Mouse (Mus musculus): ENCODE data around the gene Fam241b. TPM values are rescaled to one million over a fixed set of nuclear protein-coding genes. Genes with fewer than 3 reads are reported as not detected.
"Not testable (repeated sequence)": the region's sequence is repeated elsewhere in the genome, so short reads cannot be mapped to it uniquely, and the experiment has no call there.

The Fam241b gene
- polyA plus RNA-seq, 1 experiment from 2014 or later = 19.3 TPM

GRCm38 (mm10) chr10:62089071-62089470, 54.6 kb downstream of the Fam241b start:
- WGBS = 74% methylated on average over 7 of the region's 7 CpGs
- DNase-seq (ENCODE audit: low spot score) = no peak
- H3K9me3 ChIP-seq (replicated peaks) = no peaks in the 10 kb centered on the region
- H3K4me1 ChIP-seq = no peaks in the 10 kb centered on the region
- no peaks in the 10 kb centered on the region for H3K36me3 ChIP-seq
- no peaks in the 10 kb centered on the region for H3K27me3 ChIP-seq (ENCODE audit: low read depth, poor library complexity, severe bottlenecking)
- H3K4me3 ChIP-seq = no peak overlapping the region
- H3K27ac ChIP-seq (replicated peaks) = no peak overlapping the region

GRCm38 (mm10) chr10:62088411-62088810, 55.3 kb downstream of the Fam241b start:
- H3K4me1 ChIP-seq = no peaks in the 10 kb centered on the region
- H3K9me3 ChIP-seq (replicated peaks) = no peaks in the 10 kb centered on the region
- DNase-seq (ENCODE audit: low spot score) = no peak
- no peaks in the 10 kb centered on the region for H3K27me3 ChIP-seq (ENCODE audit: low read depth, poor library complexity, severe bottlenecking)
- H3K36me3 ChIP-seq = no peaks in the 10 kb centered on the region
- no peak overlapping the region for H3K27ac ChIP-seq (replicated peaks)
- no peak overlapping the region for H3K4me3 ChIP-seq
- 87% methylated on average over 5 of the region's 5 CpGs for WGBS

- H3K27ac ChIP-seq (replicated peaks) = no peak overlapping the region
- DNase-seq (ENCODE audit: low spot score) = no peak
- H3K36me3 ChIP-seq = no peaks in the 10 kb centered on the region
- 89% methylated on average over 5 of the region's 5 CpGs for WGBS
- no peaks in the 10 kb centered on the region for H3K27me3 ChIP-seq (ENCODE audit: low read depth, poor library complexity, severe bottlenecking)
- H3K4me1 ChIP-seq = no peaks in the 10 kb centered on the region
- H3K9me3 ChIP-seq (replicated peaks) = no peaks in the 10 kb centered on the region
- H3K4me3 ChIP-seq = no peak overlapping the region
These were observed 56.9 kb downstream of the Fam241b start for GRCm38 (mm10) chr10:62086826-62087225.

DNA sequence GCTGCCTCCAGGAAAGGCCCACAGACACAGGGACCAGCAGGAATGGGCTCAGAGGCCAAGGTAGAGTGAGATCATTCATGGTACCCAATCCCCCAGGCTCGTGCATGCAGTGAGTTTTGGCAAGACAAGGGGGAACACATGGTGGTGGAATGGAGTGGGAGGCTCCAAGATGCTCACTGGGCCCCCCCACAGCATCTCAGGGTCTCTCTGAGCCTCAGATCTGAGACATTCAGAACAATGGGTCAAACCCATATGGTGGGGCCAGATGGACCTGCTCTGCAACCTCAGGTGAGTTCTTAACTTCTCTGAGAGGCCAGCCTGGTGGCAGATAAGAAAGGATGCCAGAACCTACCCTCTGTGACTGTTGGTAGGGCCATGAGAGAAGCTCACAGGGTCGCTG, 57.7 kb downstream of the Fam241b start:
- WGBS = 52% methylated on average over 2 of the region's 2 CpGs
- DNase-seq (ENCODE audit: low spot score) = no peak
- H3K27me3 ChIP-seq (ENCODE audit: low read depth, poor library complexity, severe bottlenecking) = no peaks in the 10 kb centered on the region

GRCm38 (mm10) chr10:62076248-62077134, 67.2 kb downstream of the Fam241b start:
- Histone ChIP-seq H3K27me3 (ENCODE audit: low read depth, poor library complexity, severe bottlenecking) (no peaks in the 10 kb centered on the region; the same call in 1 of the 2 replicates), H3K36me3 (no peaks in the 10 kb centered on the region), H3K27ac (replicated peaks) (no peak overlapping the region), H3K4me1 (no peaks in the 10 kb centered on the region), H3K9me3 (replicated peaks) (peaks cover 19% of the 10 kb centered on the region), H3K4me3 (no peak overlapping the region)
- WGBS = 88% methylated on average over 11 of the region's 11 CpGs
- no peak for DNase-seq (ENCODE audit: low spot score)

More for the DNA sequence above, 57.7 kb downstream of the Fam241b start:
- H3K4me1 ChIP-seq = no peaks in the 10 kb centered on the region
- H3K9me3 ChIP-seq (replicated peaks) = no peaks in the 10 kb centered on the region
- H3K36me3 ChIP-seq = no peaks in the 10 kb centered on the region
- H3K27ac ChIP-seq (replicated peaks) = no peak overlapping the region
- no peak overlapping the region for H3K4me3 ChIP-seq

- H3K36me3 ChIP-seq; H3K27ac ChIP-seq (replicated peaks); H3K4me1 ChIP-seq; H3K4me3 ChIP-seq; H3K27me3 ChIP-seq (ENCODE audit: low read depth, poor library complexity, severe bottlenecking); DNase-seq (ENCODE audit: low spot score); H3K9me3 ChIP-seq (replicated peaks): not testable (repeated sequence)
- WGBS = 82% methylated on average over 14 of the region's 14 CpGs
These were observed 72.4 kb downstream of the Fam241b start for GRCm38 (mm10) chr10:62071346-62071745.

GRCm38 (mm10) chr10:62070636-62071035, 73.1 kb downstream of the Fam241b start:
- Histone ChIP-seq H3K4me1 (no peaks in the 10 kb centered on the region), H3K36me3 (no peaks in the 10 kb centered on the region), H3K4me3 (no peak overlapping the region), H3K27ac (replicated peaks) (no peak overlapping the region), H3K9me3 (replicated peaks) (no peaks in the 10 kb centered on the region), H3K27me3 (ENCODE audit: low read depth, poor library complexity, severe bottlenecking) (no peaks in the 10 kb centered on the region; the same call in 1 of the 2 replicates)
- DNase-seq (ENCODE audit: low spot score) = no peak
- WGBS = 92% methylated on average over 8 of the region's 8 CpGs

GRCm38 (mm10) chr10:62069946-62070345, 73.8 kb downstream of the Fam241b start:
- Histone ChIP-seq H3K36me3 (no peaks in the 10 kb centered on the region), H3K27me3 (ENCODE audit: low read depth, poor library complexity, severe bottlenecking) (no peaks in the 10 kb centered on the region; the same call in 1 of the 2 replicates), H3K27ac (replicated peaks) (no peak overlapping the region), H3K4me1 (no peaks in the 10 kb centered on the region), H3K4me3 (no peak overlapping the region), H3K9me3 (replicated peaks) (no peaks in the 10 kb centered on the region)
- no peak for DNase-seq (ENCODE audit: low spot score)
- WGBS = 89% methylated on average over 3 of the region's 3 CpGs

GRCm38 (mm10) chr10:62069398-62069797, 74.3 kb downstream of the Fam241b start:
- Histone ChIP-seq H3K36me3 (no peaks in the 10 kb centered on the region), H3K4me1 (no peaks in the 10 kb centered on the region), H3K27me3 (ENCODE audit: low read depth, poor library complexity, severe bottlenecking) (no peaks in the 10 kb centered on the region; the same call in 1 of the 2 replicates), H3K9me3 (replicated peaks) (no peaks in the 10 kb centered on the region), H3K4me3 (no peak overlapping the region), H3K27ac (replicated peaks) (no peak overlapping the region)
- 91% methylated on average over 7 of the region's 7 CpGs for WGBS
- no peak for DNase-seq (ENCODE audit: low spot score)

GRCm38 (mm10) chr10:62068532-62068931, 75.2 kb downstream of the Fam241b start:
- Histone ChIP-seq H3K27me3 (ENCODE audit: low read depth, poor library complexity, severe bottlenecking) (no peaks in the 10 kb centered on the region; the same call in 1 of the 2 replicates), H3K27ac (replicated peaks) (no peak overlapping the region), H3K9me3 (replicated peaks) (no peaks in the 10 kb centered on the region), H3K36me3 (no peaks in the 10 kb centered on the region), H3K4me1 (no peaks in the 10 kb centered on the region), H3K4me3 (no peak overlapping the region)
- DNase-seq (ENCODE audit: low spot score) = no peak
- WGBS = 82% methylated on average over 9 of the region's 9 CpGs

DNA sequence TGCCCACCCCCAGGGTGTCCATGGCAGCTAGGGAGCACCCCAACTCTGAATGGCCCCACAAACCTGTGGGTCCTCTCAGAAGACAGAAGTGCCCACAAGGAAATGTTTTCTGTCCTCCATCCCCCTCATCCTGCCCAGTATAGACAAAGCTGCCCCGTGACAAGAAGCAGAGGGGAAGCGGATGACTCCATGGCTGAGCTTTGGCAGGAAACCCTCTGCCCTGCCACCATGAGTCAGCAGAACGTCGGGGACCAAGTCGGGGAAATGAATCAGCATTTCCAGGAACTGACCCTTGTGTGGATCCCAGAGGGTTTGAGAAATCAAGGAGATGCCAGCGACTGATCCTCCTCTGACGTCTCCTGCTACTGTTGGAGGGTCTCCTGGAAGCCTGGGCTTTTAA, 77.5 kb downstream of the Fam241b start:
- Histone ChIP-seq H3K9me3 (replicated peaks) (no peaks in the 10 kb centered on the region), H3K27me3 (ENCODE audit: low read depth, poor library complexity, severe bottlenecking) (no peaks in the 10 kb centered on the region), H3K36me3 (no peaks in the 10 kb centered on the region), H3K4me1 (no peaks in the 10 kb centered on the region), H3K27ac (replicated peaks) (no peak overlapping the region), H3K4me3 (no peak overlapping the region)
- 69% methylated on average over 7 of the region's 7 CpGs for WGBS
- no peak for DNase-seq (ENCODE audit: low spot score)

DNA sequence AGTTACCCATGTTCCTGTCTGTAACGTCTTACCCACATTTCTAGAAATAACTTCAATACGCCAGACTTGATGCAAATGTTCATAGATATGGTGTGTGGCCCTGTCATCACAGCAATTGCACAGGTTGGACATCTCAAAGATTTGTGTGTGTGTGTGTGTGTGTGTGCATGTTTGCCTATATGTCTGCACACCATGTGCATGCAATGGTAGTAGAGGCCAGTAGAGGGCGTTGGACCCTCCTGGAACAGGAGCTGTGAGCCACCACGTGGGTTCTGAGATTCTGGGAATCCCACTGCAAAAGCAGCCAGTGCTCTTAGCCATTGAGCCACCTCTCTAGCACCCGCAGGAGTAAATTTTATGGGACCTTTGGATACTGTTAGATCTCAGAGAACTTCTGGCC, 80.9 kb downstream of the Fam241b start:
- Histone ChIP-seq H3K27ac (replicated peaks) (no peak overlapping the region), H3K9me3 (replicated peaks) (no peaks in the 10 kb centered on the region), H3K4me1 (peaks cover 17% of the 10 kb centered on the region), H3K27me3 (ENCODE audit: low read depth, poor library complexity, severe bottlenecking) (no peaks in the 10 kb centered on the region), H3K4me3 (no peak overlapping the region), H3K36me3 (no peaks in the 10 kb centered on the region)
- 66% methylated on average over 5 of the region's 5 CpGs for WGBS
- no peak for DNase-seq (ENCODE audit: low spot score)

GRCm38 (mm10) chr10:62060969-62061678, 82.6 kb downstream of the Fam241b start:
- H3K27ac ChIP-seq (replicated peaks) = no peak overlapping the region; the same call in 1 of the 2 replicates

More at GRCm38 (mm10) chr10:62060969-62061678, 82.6 kb downstream of the Fam241b start:
- Histone ChIP-seq H3K36me3 (no peaks in the 10 kb centered on the region), H3K9me3 (replicated peaks) (no peaks in the 10 kb centered on the region), H3K27me3 (ENCODE audit: low read depth, poor library complexity, severe bottlenecking) (no peaks in the 10 kb centered on the region), H3K4me1 (peaks cover 17% of the 10 kb centered on the region), H3K4me3 (no peak overlapping the region)
- no peak for DNase-seq (ENCODE audit: low spot score)
- WGBS = 73% methylated on average over 14 of the region's 14 CpGs
